Mouse (Mus musculus) forebrain, embryonic 14.5 days (tissue): ENCODE data around the gene Coq6. TPM values are rescaled to one million over a fixed set of nuclear protein-coding genes. Genes with fewer than 3 reads are reported as not detected.

Experiments used
- ATAC-seq: fragments of 200-750 bp; cut with Nextera tagmentation; 2 replicates; pipeline ENCODE4 v1.8.0; 2017; ENCODE audit warnings: mild to moderate bottlenecking, moderate library complexity
- DNase-seq: peaks from one replicate; pipeline ENCODE4 v3.0.0-alpha.2; 2015; ENCODE audit warnings: low spot score
- H3K27ac ChIP-seq: fragments of 300-500 bp; sonication (generic); 2 replicates; pipeline ENCODE4 v1.5.1; 2014; ENCODE audit warnings: low read depth, mild to moderate bottlenecking, control low read depth, low read length, moderate library complexity
- H3K27me3 ChIP-seq: fragments of 300-500 bp; sonication (generic); replicated peaks from 2 replicates; pipeline ENCODE4 v1.6.1; 2014; ENCODE audit warnings: low read length, control low read depth, mixed read lengths; ENCODE audit not compliant: control insufficient read depth, insufficient read depth
- H3K36me3 ChIP-seq: fragments of 300-500 bp; sonication (generic); 2 replicates; pipeline ENCODE4 v1.6.1; 2014; ENCODE audit warnings: low read length, control low read depth; ENCODE audit not compliant: control insufficient read depth, insufficient read depth
- H3K4me1 ChIP-seq: fragments of 300-500 bp; sonication (generic); 2 replicates; pipeline ENCODE4 v1.6.1; 2014; ENCODE audit warnings: antibody characterized with exemption, low read length, control low read depth; ENCODE audit not compliant: control insufficient read depth, insufficient read depth
- H3K4me2 ChIP-seq: fragments of 300-500 bp; sonication (generic); 2 replicates; pipeline ENCODE4 v1.6.1; 2014; ENCODE audit warnings: mild to moderate bottlenecking, control low read depth, low read length
- H3K4me3 ChIP-seq: fragments of 300-500 bp; sonication (generic); 2 replicates; pipeline ENCODE4 v1.5.1; 2014; ENCODE audit warnings: low read depth, low read length, control low read depth
- H3K9ac ChIP-seq: fragments of 300-500 bp; sonication (generic); 2 replicates; pipeline ENCODE4 v1.6.1; 2014; ENCODE audit warnings: mild to moderate bottlenecking, low read length, control low read depth, moderate library complexity
- H3K9me3 ChIP-seq: fragments of 300-500 bp; sonication (generic); replicated peaks from 2 replicates; pipeline ENCODE4 v1.6.1; 2016; ENCODE audit warnings: low read length, control low read depth, mixed read lengths; ENCODE audit not compliant: control insufficient read depth
- WGBS: fragments of 180-500 bp; shearing (Covaris S2); extraction: QIAGEN DNeasy Blood & Tissue Kit; methylation state at CpG from one replicate; pipeline ENCODE4 v1.1.7; 2014; 5-methylcytosine and 5-hydroxymethylcytosine counted together
- polyA plus RNA-seq: library from polyadenylated mRNA; unstranded; fragments of >200 nt; fragmentation: Nextera tagmentation; extraction: Ambion mirVana; gene quantifications from 2 replicates; pipeline ENCODE4 v1.2.1, GENCODE M21; 2014

Gene Coq6
- polyA plus RNA-seq, 1 experiment from 2014 or later = 57.6 TPM

DNA sequence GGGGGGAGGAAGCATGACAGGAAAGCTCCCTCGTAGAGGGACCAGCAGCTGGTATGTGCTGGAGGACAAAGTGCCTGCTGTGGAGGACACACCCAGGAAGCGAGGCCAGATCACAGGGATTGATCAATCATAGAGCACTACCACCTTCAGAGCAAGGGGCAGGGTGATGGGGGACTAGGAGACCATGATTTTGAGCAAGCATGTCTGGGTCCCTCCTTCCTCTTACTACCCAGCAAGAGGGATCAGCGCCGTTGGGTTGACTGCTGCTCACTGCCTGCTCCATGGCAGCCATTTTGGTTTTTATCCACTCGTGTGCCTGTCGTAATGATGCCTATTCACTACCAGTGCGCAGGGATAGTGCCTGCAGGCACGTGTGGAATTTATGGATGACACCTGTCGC lies 2.8 kb downstream of the Coq6 start:
- WGBS = 91% methylated on average over 9 of the region's 9 CpGs
- no peak overlapping the region for H3K9ac ChIP-seq
- ATAC-seq = no peak

DNA sequence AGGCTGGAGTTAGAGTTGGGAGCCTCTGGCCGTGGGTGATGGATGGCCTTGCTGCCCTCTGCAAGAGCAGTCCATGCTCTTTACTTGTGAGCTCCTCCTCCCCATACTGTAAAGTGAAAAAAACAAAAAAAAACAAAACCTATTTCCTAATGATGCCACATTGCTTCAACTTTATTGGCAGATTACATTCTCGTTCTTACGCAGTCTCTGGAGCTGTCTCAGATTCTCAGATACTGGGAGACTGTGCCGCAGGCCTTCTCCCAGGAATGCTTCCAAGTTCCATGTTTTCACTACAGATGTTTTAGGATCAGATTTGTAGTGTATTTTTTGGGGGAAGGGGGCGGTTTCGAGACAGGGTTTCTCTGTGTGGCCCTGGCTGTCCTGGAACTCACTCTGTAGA lies 3.7 kb downstream of the Coq6 start:
- Histone ChIP-seq H3K36me3 (peaks cover 28% of the 10 kb centered on the region), H3K4me1 (peaks cover 13% of the 10 kb centered on the region), H3K4me2 (no peak overlapping the region), H3K9me3 (no peaks in the 10 kb centered on the region), H3K27ac (no peak overlapping the region), H3K4me3 (no peak overlapping the region), H3K9ac (no peak overlapping the region), H3K27me3 (no peaks in the 10 kb centered on the region)
- DNase-seq = no peak
- 96% methylated on average over 6 of the region's 6 CpGs for WGBS
- ATAC-seq = no peak

More for the DNA sequence above, 2.8 kb downstream of the Coq6 start:
- Histone ChIP-seq H3K4me2 (no peak overlapping the region), H3K4me1 (peaks cover 13% of the 10 kb centered on the region), H3K27me3 (no peaks in the 10 kb centered on the region), H3K36me3 (peaks cover 19% of the 10 kb centered on the region), H3K27ac (no peak overlapping the region), H3K9me3 (no peaks in the 10 kb centered on the region), H3K4me3 (no peak overlapping the region)
- no peak for DNase-seq

DNA sequence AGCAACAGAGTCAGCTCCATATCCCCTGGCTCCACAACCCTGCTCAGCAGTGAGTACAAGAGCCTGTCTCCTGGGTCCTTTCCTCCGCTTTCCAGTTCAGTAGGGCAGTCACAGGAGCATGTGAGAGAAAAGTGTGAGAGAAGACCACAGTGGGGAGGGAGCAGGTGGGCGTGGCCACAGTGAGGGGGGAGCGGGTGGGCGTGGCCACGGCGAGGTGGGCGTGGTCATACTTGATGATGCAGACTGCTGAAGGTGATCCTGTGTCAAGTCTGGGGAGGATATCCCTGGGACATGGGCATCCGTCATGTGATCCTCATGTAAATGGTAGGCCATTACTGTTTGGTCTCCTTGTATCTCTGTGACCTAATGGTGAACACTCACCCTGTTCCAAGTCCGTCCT lies 5.5 kb downstream of the Coq6 start:
- Histone ChIP-seq H3K4me3 (no peak overlapping the region), H3K4me1 (peaks cover 9% of the 10 kb centered on the region), H3K4me2 (no peak overlapping the region), H3K9me3 (no peaks in the 10 kb centered on the region), H3K9ac (no peak overlapping the region), H3K36me3 (peaks cover 46% of the 10 kb centered on the region), H3K27ac (no peak overlapping the region), H3K27me3 (no peaks in the 10 kb centered on the region)
- WGBS = 79% methylated on average over 9 of the region's 9 CpGs
- no peak for ATAC-seq
- no peak for DNase-seq

DNA sequence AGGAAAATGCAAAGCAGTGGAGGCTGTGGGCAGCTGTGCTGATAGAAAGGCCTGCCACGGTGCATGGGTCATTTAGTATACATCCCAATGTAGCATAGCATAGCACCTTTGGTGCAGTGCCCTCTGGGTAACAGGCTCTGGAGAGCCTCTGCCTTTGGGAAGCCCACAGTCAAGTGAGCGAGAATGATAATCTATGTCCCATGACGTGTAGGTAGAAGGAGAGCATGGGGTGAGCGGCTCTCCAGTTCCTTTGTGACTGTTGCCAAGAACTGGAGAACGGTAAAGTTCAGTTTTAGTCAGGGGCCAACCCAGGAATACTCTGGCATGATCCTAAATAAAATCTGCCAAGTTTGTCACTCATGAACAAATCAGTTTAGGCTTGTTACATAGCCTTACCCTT lies 10.2 kb downstream of the Coq6 start:
- no peak overlapping the region for H3K27ac ChIP-seq
- WGBS = 95% methylated on average over 5 of the region's 5 CpGs
- H3K27me3 ChIP-seq = no peaks in the 10 kb centered on the region
- ATAC-seq (no peak), DNase-seq (no peak)
- H3K4me2 ChIP-seq = no peak overlapping the region
- no peak overlapping the region for H3K9ac ChIP-seq
- no peak overlapping the region for H3K4me3 ChIP-seq
- peaks cover 82% of the 10 kb centered on the region for H3K36me3 ChIP-seq
- no peaks in the 10 kb centered on the region for H3K9me3 ChIP-seq
- no peaks in the 10 kb centered on the region for H3K4me1 ChIP-seq

DNA sequence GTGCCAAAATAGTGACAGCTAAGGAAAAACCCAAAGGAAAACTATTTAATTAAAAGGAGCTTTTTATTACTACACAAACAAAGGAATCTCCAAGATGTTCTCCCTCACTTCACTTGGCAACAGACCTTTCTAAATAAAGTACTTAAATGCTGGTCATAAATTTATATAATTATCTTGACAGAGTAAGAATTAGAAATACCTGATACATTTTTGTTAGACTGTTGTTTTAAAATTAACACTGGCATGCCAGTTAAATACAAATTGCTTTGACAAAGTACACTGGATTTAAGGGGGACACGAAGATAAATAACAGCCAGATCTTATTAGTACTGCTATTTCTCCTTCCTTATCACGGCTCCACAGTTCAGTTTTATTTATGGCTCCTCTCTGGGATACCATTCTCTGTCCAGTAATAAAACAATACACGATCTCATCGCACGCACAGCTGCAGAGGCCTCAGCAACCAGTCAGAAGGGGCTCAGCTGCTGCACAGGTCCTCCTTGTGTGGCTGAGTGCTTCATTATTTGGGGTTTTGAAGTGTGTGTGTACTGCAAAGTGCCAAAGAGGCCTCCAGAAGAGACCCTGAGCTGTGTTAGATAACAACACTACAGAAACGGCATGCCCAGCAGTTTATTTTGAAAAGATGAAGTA lies 12.5 kb downstream of the Coq6 start:
- no peak for ATAC-seq
- no peak overlapping the region for H3K4me2 ChIP-seq
- no peaks in the 10 kb centered on the region for H3K9me3 ChIP-seq
- no peaks in the 10 kb centered on the region for H3K4me1 ChIP-seq
- no peak for DNase-seq
- peaks cover 72% of the 10 kb centered on the region for H3K36me3 ChIP-seq
- H3K9ac ChIP-seq = no peak overlapping the region
- no peak overlapping the region for H3K27ac ChIP-seq
- WGBS = 83% methylated on average over 6 of the region's 6 CpGs
- H3K27me3 ChIP-seq = no peaks in the 10 kb centered on the region
- H3K4me3 ChIP-seq = no peak overlapping the region

DNA sequence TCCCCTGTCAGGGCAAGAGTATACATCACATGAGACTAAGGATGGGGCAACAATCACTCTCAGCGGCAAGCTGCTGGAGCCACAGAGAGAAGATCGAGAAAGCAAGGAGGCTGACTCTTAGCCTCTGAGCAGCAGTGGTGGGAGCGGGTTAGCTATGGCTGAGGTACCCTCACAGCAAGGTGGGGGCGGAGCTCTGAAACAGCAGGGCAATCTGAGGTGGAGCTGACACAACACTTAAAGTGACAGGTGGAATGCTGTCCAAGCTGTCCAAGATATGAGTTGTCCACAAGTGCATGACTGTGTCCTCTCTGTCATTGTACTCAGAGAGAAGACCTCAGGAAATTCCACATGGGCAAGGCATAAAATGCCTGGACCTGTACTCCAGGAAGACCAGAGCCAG lies 20.9 kb downstream of the Coq6 start:
- no peak for ATAC-seq
- Histone ChIP-seq H3K27ac (no peak overlapping the region), H3K4me3 (no peak overlapping the region), H3K4me2 (no peak overlapping the region), H3K9me3 (no peaks in the 10 kb centered on the region), H3K36me3 (peaks cover 3% of the 10 kb centered on the region; the same call in 1 of the 2 replicates), H3K9ac (no peak overlapping the region), H3K27me3 (no peaks in the 10 kb centered on the region), H3K4me1 (no peaks in the 10 kb centered on the region)
- DNase-seq = no peak
- WGBS = 88% methylated on average over 4 of the region's 4 CpGs

DNA sequence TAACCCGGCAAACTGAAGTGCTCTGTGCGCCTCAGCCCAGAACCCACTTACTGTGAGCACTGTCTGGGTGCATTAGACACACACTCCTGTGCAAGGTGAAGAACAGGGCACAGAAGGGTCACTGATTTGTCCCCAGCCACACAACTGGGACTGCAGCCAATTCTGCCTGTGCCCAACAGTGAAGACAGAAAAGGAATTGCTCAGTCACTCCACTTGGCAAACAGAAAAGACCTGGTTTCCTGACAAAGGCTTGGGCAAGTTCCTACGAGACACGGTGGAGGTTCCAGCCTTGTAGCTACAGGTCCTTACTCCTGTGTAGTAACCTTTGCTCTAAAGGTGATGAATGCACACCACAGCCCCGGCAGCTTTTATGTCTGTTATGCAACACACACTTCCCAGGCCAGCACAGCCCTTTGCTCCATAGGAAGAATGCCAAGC lies 23.2 kb downstream of the Coq6 start:
- Histone ChIP-seq H3K27ac (no peak overlapping the region), H3K4me2 (no peak overlapping the region), H3K36me3 (no peaks in the 10 kb centered on the region), H3K4me3 (no peak overlapping the region), H3K27me3 (no peaks in the 10 kb centered on the region), H3K4me1 (no peaks in the 10 kb centered on the region), H3K9ac (no peak overlapping the region), H3K9me3 (no peaks in the 10 kb centered on the region)
- ATAC-seq = no peak
- WGBS = 60% methylated on average over 5 of the region's 5 CpGs
- DNase-seq = peak; percentile 8

DNA sequence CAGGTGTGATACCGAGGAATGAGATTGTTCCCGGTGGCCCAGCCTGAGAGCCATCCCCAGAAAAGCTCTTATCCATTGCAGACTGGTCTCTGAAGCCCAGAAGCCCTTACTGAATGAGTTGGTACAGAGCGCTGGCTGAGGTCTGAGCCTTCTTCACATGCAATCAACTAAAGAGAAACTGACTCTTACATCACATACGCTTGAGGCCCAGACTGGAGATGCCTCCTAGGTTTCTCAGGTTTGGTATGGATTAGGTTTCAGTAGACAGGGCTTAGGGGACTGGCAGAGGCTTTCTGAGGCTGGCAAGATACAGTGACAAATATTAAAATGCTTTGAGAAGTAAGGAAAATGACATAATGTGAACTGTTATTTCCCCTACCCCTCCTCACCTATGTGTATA lies 24.0 kb downstream of the Coq6 start:
- Histone ChIP-seq H3K36me3 (no peaks in the 10 kb centered on the region), H3K27me3 (no peaks in the 10 kb centered on the region), H3K4me2 (no peak overlapping the region), H3K9ac (no peak overlapping the region; the same call in none of the 2 replicates), H3K9me3 (no peaks in the 10 kb centered on the region), H3K4me3 (no peak overlapping the region), H3K4me1 (no peaks in the 10 kb centered on the region), H3K27ac (no peak overlapping the region)
- 95% methylated on average over 4 of the region's 4 CpGs for WGBS
- DNase-seq (no peak), ATAC-seq (no peak)

DNA sequence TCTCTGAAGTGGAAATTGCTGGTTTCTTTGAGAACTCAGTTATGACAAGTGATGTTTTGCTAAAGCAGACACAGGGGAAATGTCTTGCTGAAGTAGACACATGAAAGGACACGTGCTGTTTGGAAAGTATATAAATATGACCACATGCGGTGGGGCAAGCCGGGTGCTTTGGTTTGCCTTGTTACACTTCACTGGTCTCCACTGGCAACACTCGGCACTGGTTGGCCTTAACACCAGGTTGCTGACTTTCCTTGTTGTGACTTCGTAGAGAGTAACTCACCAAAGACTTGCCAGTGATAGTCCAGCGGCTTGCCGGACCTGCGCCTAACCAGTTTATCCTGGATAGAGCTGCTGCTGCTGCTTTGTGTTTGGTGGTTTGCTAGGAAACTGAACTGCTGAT lies 26.6 kb downstream of the Coq6 start:
- Histone ChIP-seq H3K4me1 (no peaks in the 10 kb centered on the region), H3K36me3 (no peaks in the 10 kb centered on the region), H3K27me3 (no peaks in the 10 kb centered on the region), H3K27ac (no peak overlapping the region), H3K9ac (no peak overlapping the region), H3K4me2 (no peak overlapping the region), H3K9me3 (no peaks in the 10 kb centered on the region), H3K4me3 (no peak overlapping the region)
- ATAC-seq (no peak), DNase-seq (no peak)
- WGBS = 89% methylated on average over 8 of the region's 8 CpGs
